Mouse (Mus musculus) gastrocnemius, adult 18-20 months (tissue): ENCODE data around the gene Uaca. TPM values are rescaled to one million over a fixed set of nuclear protein-coding genes. Genes with fewer than 3 reads are reported as not detected.

ENCODE experiments used
- DNase-seq: peaks from one replicate; pipeline ENCODE4 v3.0.0; 2021; ENCODE audit warnings: low spot score
- total RNA-seq, 2 experiments: library from RNA; stranded (reverse); gene quantifications; 2 replicates each; pipeline ENCODE4 v1.2.3; 2021

Uaca gene
- total RNA-seq, 2 experiments from 2014 or later, result 137 to 171 TPM

GRCm38 (mm10) chr9:60836151-60836550, 41.8 kb downstream of the Uaca start:
- DNase-seq, result no peak

GRCm38 (mm10) chr9:60837078-60837448, 42.7 kb downstream of the Uaca start:
- DNase-seq, result peak; percentile 43

- DNase-seq, result peak; percentile 80
Observed at GRCm38 (mm10) chr9:60837449-60838141, 43.3 kb downstream of the Uaca start.

GRCm38 (mm10) chr9:60838331-60838872, 44.1 kb downstream of the Uaca start:
- DNase-seq, result peak; percentile 30

- DNase-seq, result no peak
Observed at GRCm38 (mm10) chr9:60841393-60841792, 47.1 kb downstream of the Uaca start.

GRCm38 (mm10) chr9:60843415-60844076, 49.2 kb downstream of the Uaca start:
- DNase-seq, result peak; percentile 34

- DNase-seq, result no peak
Observed at GRCm38 (mm10) chr9:60848730-60849129, 54.4 kb downstream of the Uaca start.

- no peak for DNase-seq
Observed at GRCm38 (mm10) chr9:60849986-60850385, 55.6 kb downstream of the Uaca start.

GRCm38 (mm10) chr9:60854196-60854595, 59.9 kb downstream of the Uaca start:
- no peak for DNase-seq

- peak; percentile 75 for DNase-seq
Observed at GRCm38 (mm10) chr9:60857833-60858232, 63.5 kb downstream of the Uaca start.

GRCm38 (mm10) chr9:60858306-60858960, 64.1 kb downstream of the Uaca start:
- DNase-seq, result peak; percentile 59

- no peak for DNase-seq
Observed at GRCm38 (mm10) chr9:60859031-60859430, 64.7 kb downstream of the Uaca start.

GRCm38 (mm10) chr9:60861030-60861429, 66.7 kb downstream of the Uaca start:
- DNase-seq, result no peak

- no peak for DNase-seq
Observed at GRCm38 (mm10) chr9:60864664-60865063, 70.3 kb downstream of the Uaca start.

- no peak for DNase-seq
Observed at GRCm38 (mm10) chr9:60865866-60866265, 71.5 kb downstream of the Uaca start.

- DNase-seq, result no peak
Observed at GRCm38 (mm10) chr9:60870451-60870850, 76.1 kb downstream of the Uaca start.

GRCm38 (mm10) chr9:60870919-60871503, 76.7 kb downstream of the Uaca start:
- no peak for DNase-seq

- DNase-seq, result no peak
Observed at GRCm38 (mm10) chr9:60873257-60874054, 79.1 kb downstream of the Uaca start.

- no peak for DNase-seq
Observed at GRCm38 (mm10) chr9:60874055-60874392, 79.7 kb downstream of the Uaca start.

GRCm38 (mm10) chr9:60876085-60876484, 81.7 kb downstream of the Uaca start:
- DNase-seq, result no peak

- DNase-seq, result no peak
Observed at GRCm38 (mm10) chr9:60876531-60876930, 82.2 kb downstream of the Uaca start.
